Mouse (Mus musculus): Measurements from ENCODE around the gene Hmcn1. TPM values are rescaled to one million over a fixed set of nuclear protein-coding genes. Genes with fewer than 3 reads are reported as not detected.
A peak's percentile ranks its signal among the peaks of the same experiment; 100 is the strongest.

Hmcn1 gene
- total RNA-seq, 2 experiments from 2014 or later = 12.9 to 13.1 TPM

- intact Hi-C loops (cut with DNase I) = no loop called here
- no peak for DNase-seq
Measured at GRCm38 (mm10) chr1:150570562-150571156, 422.6 kb downstream of the Hmcn1 start.

GRCm38 (mm10) chr1:150569820-150570543 is 423.3 kb downstream of the Hmcn1 start:
- intact Hi-C loops (cut with DNase I) = no loop called here
- DNase-seq = no peak

GRCm38 (mm10) chr1:150566287-150566686 is 426.9 kb downstream of the Hmcn1 start:
- intact Hi-C loops (cut with DNase I) = no loop called here

GRCm38 (mm10) chr1:150556621-150557020 is 436.6 kb downstream of the Hmcn1 start:
- intact Hi-C loops (cut with DNase I) = no loop called here
- DNase-seq = no peak

More at GRCm38 (mm10) chr1:150566287-150566686, 426.9 kb downstream of the Hmcn1 start:
- no peak for DNase-seq

GRCm38 (mm10) chr1:150551390-150551789 is 441.8 kb downstream of the Hmcn1 start:
- intact Hi-C loops (cut with DNase I) = no loop called here
- DNase-seq = no peak

- no peak for DNase-seq
- intact Hi-C loops (cut with DNase I) = no loop called here
Measured at GRCm38 (mm10) chr1:150546463-150546862, 446.8 kb downstream of the Hmcn1 start.

- no peak for DNase-seq
- intact Hi-C loops (cut with DNase I) = loop anchor here (1.0 to 5.0 kb wide), 3 partner anchors 51 to 469 kb away; no protein-coding TSS in a partner anchor
Measured at GRCm38 (mm10) chr1:150540267-150540666, 453.0 kb downstream of the Hmcn1 start.

- DNase-seq = no peak
- intact Hi-C loops (cut with DNase I) = no loop called here
Measured at GRCm38 (mm10) chr1:150537410-150538128, 455.7 kb downstream of the Hmcn1 start.

- peak; percentile 3 for DNase-seq
- intact Hi-C loops (cut with DNase I) = no loop called here
Measured at GRCm38 (mm10) chr1:150535770-150536534, 457.3 kb downstream of the Hmcn1 start.

GRCm38 (mm10) chr1:150534587-150534986 is 458.6 kb downstream of the Hmcn1 start:
- DNase-seq = no peak
- intact Hi-C loops (cut with DNase I) = no loop called here

- intact Hi-C loops (cut with DNase I) = no loop called here
- DNase-seq = no peak
Measured at GRCm38 (mm10) chr1:150513041-150513440, 480.2 kb downstream of the Hmcn1 start.

Other genes with a start within 250 kb of the Hmcn1 start
- under 1 TPM; 0.39 to 0.84 TPM for gene Gm47985, start 189.1 kb upstream of the Hmcn1 start, total RNA-seq (2021)
- gene Gm8947, start 198.9 kb upstream of the Hmcn1 start, total RNA-seq (2021) = not detected
- gene Gm47995, start 205.0 kb upstream of the Hmcn1 start, total RNA-seq (2021) = not detected
- not detected for gene 3110040M04Rik, start 210.7 kb upstream of the Hmcn1 start, total RNA-seq (2021)
- gene Gm47996, start 216.7 kb upstream of the Hmcn1 start, total RNA-seq (2021) = not detected

All from heart, postnatal 36 days (tissue).